Mouse (Mus musculus) T-helper 1 cell (primary cell): ENCODE data around the gene Ankrd2.

ENCODE experiments used
- in situ Hi-C: fragments of 300-600 bp; cut with MboI, MseI; formaldehyde crosslinking; loops from one replicate; pipeline ENCODE4 v1.15.1; 2025; ENCODE audit warnings: high pct_unique_total_duplicates

Gene Ankrd2

DNA sequence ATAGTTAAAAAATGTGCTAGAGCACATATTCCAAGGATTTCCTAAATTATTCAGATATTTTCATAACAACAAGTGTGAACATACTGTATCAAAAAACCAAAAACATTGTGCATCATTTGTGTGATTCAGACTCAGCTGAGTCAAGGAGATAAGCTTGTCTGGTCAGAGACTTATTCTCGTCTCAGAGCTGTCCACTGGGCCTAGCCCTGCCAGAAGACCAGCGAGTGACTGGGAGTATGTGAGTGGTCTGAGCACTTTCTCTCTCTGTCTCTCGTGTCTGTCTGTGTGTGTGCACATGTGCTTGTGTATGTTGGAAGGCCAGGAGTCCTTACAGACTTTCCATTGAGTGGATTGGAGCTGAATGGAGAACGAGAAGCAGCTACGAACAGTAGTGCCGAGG is 20.8 kb upstream of the Ankrd2 start:
- in situ Hi-C loops: no loop called here

DNA sequence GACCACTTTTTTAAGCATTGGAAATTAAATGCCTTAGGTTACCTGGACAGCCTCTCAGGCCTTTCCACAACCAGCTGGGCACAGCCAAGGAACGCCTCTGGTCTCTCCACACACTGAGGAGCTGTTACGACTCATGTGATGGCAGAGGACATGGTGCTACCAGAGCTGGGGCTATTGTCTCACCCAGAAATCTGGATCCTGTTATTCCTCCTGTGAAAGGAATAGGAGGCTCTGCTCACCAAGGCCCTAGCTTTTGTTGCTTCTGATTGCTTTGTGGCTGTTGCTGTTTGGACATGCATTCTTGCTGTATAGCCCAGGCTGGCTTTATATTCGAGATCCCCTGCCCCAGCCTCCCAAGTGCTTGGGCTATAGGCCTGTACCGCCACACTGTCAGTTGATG is 19.5 kb upstream of the Ankrd2 start:
- in situ Hi-C loops: no loop called here

DNA sequence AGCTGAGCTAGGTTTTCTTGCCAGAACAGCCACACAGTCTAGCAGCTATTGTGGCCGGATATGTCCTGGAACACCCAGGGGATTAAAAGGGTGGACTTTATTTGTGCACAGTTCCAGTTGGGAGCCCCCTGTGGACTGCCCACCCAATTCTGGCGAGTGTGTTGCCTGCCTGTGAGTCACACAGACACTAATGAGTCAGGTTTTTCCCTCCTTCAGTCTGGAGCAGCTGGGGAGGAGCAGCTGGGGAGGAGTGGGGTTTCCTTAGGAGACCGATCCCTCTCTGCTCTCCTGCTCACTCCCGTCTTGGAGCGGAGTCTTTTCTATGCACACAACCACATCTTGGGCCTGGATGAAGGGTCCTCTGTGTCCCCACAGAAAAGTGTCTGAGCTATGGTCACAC is 19.0 kb upstream of the Ankrd2 start:
- in situ Hi-C loops: no loop called here

DNA sequence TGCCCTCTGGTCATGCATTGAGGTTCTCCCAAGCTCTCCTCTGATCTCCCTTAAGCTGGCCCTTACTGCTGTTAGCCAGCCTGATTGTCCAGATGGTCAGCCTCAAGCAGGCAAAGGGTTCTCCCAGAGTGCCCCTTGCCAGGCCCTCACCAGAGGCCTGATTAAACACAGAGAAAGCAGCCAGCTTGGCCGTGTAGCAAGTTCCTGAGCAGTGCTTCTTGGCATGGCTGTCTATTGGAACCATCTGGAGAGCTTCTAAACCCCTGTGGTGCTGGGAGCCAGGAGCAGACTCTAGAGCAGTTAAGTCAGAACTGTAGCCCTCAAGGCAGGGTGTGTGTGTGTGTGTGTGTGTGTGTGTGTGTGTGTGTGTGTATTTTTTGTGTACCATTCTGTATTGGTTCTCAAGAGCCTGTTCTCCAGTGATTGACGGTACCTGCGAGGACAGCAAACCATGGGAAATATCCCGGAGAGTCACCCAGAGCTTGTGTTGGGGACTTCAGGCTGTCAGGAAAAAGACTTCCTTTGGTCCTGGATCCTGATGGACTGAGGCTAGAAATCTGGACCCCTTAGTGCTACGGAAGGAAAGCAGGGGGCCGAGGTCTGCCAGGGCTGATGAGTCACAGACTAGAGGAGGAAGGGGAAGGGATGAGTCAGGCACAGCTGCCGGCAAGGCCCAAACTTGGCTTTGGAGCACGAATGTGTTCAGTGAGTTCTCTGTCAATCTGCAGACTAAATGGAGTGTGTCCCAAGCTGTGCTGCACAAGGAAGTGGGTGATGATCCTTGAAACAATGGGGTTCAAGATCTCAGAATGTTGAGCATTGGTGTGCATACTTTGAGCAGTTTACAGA is 18.2 kb upstream of the Ankrd2 start:
- in situ Hi-C loops: no loop called here

DNA sequence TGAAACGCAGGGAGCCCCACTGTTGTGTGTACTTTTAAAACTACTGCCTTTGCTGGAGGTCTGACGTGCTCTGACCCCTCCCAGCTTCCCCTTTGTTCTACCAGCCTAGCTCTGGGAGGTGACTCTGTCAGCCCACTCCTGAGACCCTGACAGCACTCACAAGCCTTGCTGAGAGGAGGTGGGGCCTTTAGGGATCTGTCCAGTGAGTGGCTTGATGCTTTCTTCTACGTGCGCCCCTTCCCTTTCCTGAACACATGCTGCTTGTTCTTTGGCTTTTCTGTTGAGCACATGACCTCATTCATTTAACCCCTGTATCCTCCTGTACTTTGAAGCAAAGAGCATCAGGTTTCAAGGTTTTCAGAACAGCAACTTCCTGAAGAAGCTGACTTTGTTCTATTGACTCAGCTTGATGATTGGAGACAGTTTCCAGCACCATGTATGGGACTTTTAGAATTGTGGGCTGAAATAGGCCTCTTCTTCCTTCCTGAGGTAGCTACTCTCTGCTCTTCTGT is 16.7 kb upstream of the Ankrd2 start:
- in situ Hi-C loops: no loop called here

DNA sequence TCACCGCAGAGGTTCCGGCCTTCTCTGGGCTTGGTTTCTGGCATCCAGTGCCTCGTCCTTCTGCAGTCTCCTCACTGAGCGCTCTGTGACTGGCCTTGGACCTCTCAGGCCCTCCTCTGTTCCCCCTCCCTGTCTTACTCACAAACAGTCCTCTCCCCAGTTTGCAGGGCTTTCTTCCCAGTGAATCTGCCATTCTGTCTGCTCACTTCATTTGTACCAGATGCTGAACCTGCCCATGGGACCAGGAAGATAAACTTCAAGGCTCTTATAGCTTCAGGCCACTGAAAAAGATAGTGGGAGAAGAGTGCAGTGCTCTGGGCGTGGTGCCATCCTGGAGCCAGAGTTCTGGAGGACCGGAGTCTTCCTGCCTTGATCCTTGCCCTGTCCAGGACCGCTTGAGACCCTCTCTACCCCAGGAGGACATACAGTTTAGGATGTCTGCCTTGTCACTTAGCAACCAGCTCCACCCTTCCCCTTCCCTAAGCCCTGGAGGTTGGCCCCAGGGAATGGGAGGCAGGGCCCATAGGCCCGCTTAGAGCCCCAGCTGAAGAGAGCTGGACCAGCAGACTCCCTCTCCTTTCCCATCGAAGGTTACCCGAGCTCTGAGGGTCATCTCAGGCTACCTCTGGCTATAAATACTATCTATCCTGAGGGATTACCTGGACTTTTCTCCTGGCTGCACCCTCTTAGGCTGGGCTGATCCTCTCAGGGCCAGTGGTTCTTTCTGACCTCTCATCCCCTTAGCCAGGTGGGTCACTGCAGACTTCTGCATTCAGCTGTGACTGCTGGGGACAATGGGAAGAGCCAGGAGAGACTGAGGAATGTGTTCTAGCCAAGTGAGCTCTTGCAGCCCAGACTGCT is 13.9 kb upstream of the Ankrd2 start:
- in situ Hi-C loops: no loop called here

DNA sequence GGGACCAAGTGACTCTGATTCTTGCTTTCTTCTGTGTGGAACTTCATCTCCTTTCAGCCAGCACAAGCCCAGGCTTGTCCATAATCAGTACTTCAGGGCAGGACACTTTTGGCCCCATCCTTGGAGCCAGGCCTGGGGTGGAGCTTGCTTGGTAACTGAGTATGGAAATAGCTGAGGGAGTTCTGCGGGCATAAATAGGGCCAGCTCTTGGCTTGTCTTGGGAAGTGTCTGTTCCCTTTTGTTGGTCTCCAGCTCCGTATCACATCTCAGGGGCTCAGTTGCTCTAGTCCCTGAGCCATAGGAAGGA is 13.3 kb upstream of the Ankrd2 start:
- in situ Hi-C loops: no loop called here

DNA sequence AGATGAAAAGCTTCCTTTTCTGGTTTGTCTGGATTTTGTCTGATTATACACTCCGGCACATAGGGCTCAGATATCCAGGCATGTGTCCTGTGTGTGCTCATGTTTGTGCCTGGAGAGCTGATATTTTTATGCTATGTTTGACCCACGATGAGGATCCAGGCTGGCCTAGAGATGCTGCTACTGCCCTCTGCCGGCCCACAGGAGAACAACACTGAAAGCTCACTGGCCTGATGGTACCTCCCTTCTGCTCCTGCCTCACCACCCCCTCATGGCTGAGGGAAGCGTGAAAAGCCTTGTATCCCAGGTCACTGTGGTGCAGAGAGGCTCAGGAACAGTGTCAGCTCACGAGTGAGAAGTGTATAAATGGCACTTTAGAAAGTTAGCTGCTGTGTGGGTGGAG is 9.6 kb upstream of the Ankrd2 start:
- in situ Hi-C loops: loop anchor here (5.0 kb wide), 1 partner anchor 89 kb away; no protein-coding TSS in a partner anchor

DNA sequence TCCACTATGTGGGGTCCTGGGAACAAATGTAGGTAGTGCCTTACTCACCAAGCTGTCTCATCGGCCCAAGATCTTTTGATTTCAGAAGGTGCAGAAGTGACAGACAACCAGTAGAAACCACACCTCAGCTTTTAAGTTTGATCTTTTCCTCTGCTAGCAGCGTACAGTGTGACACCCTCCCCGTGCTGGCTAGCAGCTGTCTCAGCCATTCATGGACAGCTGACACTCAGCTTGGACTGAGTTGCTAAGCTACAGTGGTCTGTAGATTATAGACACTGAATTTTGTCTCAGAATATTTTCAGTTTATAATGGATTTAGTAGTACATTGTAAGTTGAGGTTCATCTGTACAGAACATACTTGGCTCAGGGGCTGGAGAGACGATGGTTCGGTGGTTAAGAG is 4.7 kb upstream of the Ankrd2 start:
- in situ Hi-C loops: loop anchor here (5.0 kb wide), 1 partner anchor 121 kb away; no protein-coding TSS in a partner anchor

DNA sequence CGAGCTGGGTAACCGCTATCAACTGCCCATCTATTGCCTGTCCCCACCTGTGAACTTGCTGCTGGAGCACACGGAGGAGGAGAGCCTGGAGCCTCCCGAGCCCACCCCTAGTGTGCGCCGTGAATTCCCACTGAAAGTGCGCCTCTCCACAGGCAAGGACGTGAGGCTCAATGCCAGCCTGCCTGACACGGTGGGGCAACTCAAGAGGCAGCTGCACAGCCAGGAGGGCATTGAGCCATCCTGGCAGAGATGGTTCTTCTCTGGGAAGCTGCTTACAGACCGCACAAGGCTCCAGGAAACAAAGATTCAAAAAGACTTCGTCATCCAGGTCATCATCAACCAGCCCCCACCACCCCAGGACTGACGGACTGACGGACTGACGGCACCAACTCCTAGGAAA is 2.2 kb upstream of the Ankrd2 start:
- in situ Hi-C loops: loop anchor here (5.0 kb wide), 1 partner anchor 119 kb away; no protein-coding TSS in a partner anchor

DNA sequence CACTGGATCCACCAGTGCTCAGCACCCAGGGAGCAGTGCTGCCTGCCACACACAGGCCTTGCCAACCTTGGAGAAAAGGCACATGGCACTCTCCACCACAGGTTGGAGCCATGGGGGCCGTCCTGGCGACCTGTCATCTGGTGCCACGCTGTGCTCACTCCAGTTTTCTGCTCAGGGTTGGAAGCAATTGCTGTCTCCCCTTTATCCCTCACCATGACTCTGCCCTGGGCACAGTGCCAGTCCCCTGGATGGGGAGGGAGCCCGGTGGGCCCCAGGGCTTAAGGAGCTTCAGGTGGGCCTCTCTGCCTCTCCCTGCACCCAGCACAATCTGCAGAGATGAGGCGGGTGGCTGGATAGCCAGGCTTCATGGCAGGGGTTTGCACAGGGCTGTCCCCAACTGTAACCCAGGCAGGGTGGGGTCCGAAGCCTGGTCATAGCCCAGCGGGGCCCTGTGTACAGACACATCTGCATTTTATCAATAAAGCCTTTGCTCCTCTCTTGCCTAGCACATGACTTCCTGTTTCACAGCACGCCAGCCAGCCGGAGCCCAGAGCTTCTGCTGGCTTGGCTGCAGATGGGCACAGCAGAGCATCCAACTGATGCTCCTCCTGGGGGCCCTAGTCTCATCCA is 1.5 kb upstream of the Ankrd2 start:
- in situ Hi-C loops: loop anchor here (5.0 kb wide), 1 partner anchor 118 kb away; no protein-coding TSS in a partner anchor

DNA sequence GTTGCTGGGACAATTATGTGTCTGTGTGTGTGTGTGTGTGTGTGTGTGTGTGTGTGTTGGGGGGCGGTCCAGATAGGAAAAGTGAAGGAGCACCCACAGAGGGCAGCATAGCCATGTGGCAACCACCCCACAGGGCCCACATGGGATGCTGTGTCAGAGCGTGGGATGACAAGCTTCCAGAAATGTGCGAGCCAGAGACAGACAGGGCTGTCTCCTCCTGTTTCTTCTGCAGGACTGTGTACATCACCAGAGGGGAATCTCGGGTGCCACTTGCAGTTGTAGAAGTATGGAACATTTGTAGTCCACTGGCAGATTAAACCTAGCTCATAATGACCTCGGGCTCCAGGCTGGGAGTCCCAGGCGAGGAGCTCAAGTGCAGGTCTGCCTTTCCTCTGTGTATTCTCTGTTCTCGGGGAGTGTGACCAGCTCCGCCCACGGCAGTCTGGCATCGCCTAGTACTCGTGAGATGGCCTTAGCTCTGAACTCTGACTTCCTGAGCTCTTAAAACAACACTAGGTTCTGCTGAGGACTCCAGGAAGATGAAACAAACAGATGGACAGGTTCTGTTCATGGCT is 832 bp upstream of the Ankrd2 start:
- in situ Hi-C loops: loop anchor here (5.0 kb wide), 1 partner anchor 117 kb away; no protein-coding TSS in a partner anchor

DNA sequence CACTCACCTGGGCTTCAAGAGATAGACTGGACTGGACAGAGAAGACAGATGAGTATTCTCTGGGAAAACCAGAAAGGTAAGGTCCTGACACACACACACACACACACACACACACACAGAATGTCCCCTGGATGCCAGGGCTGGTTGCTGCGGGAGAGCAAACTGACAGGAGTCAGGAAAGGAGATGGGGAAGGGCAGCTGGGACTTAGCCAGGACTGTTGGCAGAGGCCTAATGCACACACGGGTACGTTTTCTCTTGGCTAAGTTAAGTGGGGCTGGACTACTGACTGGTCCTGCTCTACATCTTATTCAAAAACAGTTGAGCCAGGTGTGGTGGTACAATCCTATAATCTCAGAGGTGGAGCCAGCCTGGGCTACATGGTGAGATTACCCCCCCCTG is 557 bp downstream of the Ankrd2 start:
- in situ Hi-C loops: no loop called here

DNA sequence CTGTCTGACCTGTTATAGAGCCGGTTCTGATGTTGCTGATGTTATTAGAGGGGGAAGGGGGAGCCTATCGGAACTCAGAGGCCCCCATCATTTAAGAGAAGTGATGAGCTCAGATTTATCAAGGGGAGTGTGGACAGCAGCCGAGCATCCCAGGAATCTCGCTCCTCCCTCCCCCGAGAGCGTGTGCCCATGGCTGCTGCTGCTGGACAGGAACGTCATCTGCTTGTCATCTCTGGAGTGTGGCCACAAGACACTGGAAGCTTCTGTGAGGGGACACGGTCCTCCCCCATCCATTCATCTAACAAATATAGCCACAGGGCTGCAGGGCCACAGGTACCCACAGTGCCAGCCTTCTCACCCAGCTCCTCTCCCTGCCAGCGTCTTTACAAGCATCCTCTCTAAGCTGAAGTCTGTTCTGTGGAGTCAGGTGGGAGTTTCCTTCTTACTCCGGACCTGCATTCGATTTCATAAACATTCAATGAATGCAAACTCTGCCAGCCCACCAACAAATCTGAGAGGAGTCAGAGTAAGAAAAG is 1.4 kb downstream of the Ankrd2 start:
- in situ Hi-C loops: no loop called here

DNA sequence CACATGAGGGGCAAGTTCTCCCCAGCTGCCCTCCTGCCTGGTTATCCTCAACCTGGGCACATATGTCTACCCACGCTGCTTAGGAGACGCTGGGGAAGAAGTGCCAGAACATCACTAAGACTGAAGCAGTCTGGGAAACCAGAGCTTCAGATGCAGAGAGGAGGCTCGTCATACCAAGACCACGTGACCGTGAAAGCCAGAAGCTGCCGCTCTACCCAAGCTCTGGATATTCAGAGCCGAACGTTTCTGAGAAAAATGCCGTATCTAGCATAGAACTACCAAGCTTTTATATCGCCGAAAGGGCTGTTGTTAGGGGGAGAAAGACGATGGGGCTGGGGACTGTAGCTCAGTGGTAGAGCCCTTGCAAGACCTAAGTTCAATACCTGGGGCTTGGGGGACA is 2.5 kb downstream of the Ankrd2 start:
- in situ Hi-C loops: no loop called here

DNA sequence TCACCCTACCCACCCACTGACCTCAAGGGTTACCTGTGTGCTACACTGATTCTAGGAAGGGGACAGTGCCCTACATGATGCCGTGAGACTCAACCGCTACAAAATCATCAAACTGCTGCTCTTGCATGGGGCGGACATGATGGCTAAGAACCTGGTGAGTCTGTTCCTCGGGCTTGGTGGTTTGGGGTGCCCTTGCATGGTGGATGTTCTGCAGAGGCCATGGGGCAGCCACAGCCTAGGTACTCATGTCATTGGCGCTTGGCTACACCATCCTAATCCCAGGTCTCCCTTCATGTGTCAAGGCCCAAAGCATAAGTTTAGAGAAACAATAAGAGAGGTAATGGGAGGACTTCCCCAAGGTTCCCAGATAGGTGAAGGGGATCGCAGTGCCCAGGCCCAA is 8.2 kb downstream of the Ankrd2 start:
- in situ Hi-C loops: no loop called here

DNA sequence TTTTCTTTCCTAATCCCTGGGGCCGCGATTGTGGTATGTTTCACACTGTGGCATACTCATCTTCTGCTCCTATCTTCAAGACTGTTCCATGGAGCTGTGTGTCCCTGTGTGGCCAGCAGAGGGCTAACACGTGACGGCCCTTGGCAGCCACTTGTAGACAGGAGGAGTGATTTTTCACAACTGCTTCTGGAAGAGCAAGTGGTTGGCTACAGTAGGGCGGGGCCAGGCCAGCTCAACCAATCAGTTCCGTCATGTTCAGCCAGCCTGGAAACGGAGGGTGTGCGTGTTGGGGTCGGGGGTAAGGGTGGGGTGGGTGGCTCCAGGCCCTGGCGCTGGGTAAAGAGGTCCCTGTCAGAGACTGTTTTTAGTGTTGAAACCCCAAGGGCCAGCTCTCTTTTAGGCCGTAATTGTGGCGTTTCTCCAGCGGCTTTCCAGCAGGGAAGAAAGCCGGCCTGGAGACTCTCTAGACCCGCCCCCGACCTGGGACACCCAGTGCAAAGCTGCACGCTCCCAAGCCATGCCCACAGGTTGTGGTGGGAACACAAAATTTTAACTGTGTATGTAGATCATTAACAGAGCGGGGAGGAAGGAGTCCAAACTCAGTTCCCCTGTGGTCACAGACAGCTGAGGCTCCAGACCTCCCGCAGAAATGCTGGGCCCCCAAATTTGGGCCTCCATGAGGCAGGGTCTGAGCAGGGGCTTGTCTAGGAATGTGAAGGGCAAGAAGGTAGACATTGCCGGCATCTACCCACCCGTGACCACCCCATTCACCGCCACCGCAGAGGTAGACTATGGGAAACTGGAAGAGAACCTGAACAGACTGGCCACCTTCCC is 9.7 kb downstream of the Ankrd2 start, which contains the start of gene Hoga1:
Gene Hoga1, plus strand, starts transcription at position 342 of the 834 bp plus-strand sequence.
- in situ Hi-C loops: no loop called here

DNA sequence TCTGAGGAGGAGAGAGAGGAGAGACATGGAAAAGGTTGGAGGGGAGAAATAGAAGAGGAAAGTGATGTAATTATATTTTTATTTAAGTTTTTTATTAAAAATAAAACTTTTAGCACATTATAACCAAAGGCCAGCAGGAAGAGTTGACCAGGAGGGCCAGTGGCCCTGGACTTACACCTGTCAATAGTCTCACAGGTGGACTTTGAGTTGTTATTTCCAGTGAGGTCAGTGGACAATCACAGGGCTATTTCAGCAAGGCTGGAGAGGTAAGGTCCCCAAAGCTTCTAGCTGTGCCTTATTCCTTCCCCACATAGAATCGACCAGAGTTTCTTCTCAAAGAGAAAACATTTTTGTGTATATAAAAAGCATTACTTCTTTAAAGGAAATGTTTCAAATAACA is 14.5 kb downstream of the Ankrd2 start:
- in situ Hi-C loops: no loop called here

DNA sequence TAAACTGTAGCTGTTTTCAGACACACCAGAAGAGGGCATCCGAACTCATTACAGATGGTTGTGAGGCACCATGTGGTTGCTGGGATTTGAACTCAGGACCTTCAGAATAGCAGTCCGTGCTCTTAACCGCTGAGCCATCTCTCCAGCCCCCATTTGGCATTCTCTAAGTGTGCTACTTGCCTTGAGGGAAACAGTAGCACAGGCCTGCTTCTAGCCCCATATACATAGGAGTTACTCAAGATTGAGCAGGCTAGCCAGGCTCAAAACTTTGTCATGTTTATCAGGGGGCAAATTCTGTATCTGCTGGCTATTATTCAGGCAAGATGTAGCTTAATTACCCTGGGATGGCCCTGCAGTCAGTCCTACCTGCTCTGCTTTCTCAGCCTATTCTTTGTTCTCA is 15.6 kb downstream of the Ankrd2 start:
- in situ Hi-C loops: no loop called here

DNA sequence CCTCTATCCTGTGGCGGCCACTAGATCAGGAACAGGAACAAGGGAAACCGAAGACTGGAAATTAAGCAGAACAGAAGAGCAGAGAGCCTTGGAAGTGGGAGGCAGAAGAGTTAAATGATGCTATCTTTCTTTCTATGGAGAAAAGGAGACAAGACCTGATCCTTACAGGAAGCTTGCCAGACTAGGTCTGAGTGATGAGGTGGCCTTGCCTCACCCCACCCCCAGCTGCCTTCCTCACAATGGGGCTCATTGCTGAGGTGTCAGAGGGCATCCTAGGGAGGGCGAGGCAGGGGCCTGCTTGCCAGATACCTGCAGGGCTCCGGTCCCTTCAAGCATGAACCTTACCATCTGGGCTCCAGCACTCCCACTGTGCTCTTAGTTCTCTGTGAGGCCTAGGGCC is 16.1 kb downstream of the Ankrd2 start, which contains the start of gene 4933411K16Rik:
Gene 4933411K16Rik, plus strand, starts transcription at position 301 of the 400 bp plus-strand sequence.
- in situ Hi-C loops: no loop called here
